Comparison of ENCODE assay signal across 8 mouse cellular contexts in the genomic region with DNA sequence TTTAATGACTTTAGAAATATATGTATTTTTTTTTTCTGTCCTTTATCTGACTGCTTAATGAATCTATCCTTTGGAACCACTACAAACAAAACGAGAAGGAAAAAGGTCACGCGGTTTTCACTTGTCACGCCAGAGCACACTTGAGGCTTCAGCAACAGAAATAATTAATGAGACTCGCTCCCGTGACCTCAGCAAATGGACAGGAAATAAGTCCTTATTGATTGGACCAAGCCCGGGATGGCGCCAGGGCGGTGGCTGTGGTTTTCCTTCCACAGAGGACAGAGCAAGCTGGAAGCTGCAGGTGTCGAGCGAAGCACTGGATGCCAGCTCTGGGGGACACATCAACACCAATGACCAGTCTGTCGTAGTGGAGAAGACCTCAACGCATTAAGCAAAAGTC. TPM values are rescaled to one million over a fixed set of nuclear protein-coding genes. Genes with fewer than 3 reads are reported as not detected.
DNase-seq lines count a peak whose midpoint lies in the region.

No protein-coding gene starts in this region.

- H3K36me3 ChIP-seq in midbrain, embryonic 10.5 days: 0 out of 2 replicates have a peak, but pooled peaks cover 5% of the 10 kb centered on the region
- no peaks in the 10 kb centered on the region for H3K36me3 ChIP-seq in heart, embryonic 10.5 days

- H3K4me3 ChIP-seq in midbrain, embryonic 10.5 days: no peak overlapping the region
- no peak overlapping the region for H3K4me3 ChIP-seq in heart, embryonic 10.5 days

- no peaks in the 10 kb centered on the region for H3K9me3 ChIP-seq in midbrain, embryonic 10.5 days (replicated peaks)
- no peaks in the 10 kb centered on the region for H3K9me3 ChIP-seq in heart, embryonic 10.5 days

- H3K4me1 ChIP-seq in midbrain, embryonic 10.5 days: peaks cover 40% of the 10 kb centered on the region
- H3K4me1 ChIP-seq in heart, embryonic 10.5 days: peaks cover 24% of the 10 kb centered on the region

- peak; percentile 54 for DNase-seq in MN1 (ENCODE audit: low spot score)
- DNase-seq in embryo, embryonic 9.5 days (ENCODE audit: extremely low spot score): peak; percentile 42
- peak; percentile 54 for DNase-seq in kidney, adult 18-20 months
- peak; percentile 50 for DNase-seq in midbrain, embryonic 10.5 days (ENCODE audit: low spot score)
- no peak for DNase-seq in gastrocnemius, postnatal 4 days (ENCODE audit: low spot score in 2 of 2)
- DNase-seq in thymus, postnatal 10 days (ENCODE audit: low spot score in 2 of 2): no peak
- no peak for DNase-seq in urinary bladder, postnatal 10 days (ENCODE audit: low spot score)
- no peak for DNase-seq in heart, embryonic 10.5 days (ENCODE audit: low spot score)

- WGBS in midbrain, embryonic 10.5 days: 40% methylated on average over 13 of the region's 13 CpGs
- 64% methylated on average over 13 of the region's 13 CpGs for WGBS in heart, embryonic 10.5 days

- peaks cover 3% of the 10 kb centered on the region; the same call in 1 of the 2 replicates for H3K27me3 ChIP-seq in midbrain, embryonic 10.5 days (ENCODE audit: low read depth, poor library complexity, severe bottlenecking)
- no peaks in the 10 kb centered on the region for H3K27me3 ChIP-seq in heart, embryonic 10.5 days (ENCODE audit: insufficient read depth, poor library complexity, severe bottlenecking)

- H3K27ac ChIP-seq in midbrain, embryonic 10.5 days (replicated peaks): peak overlapping the region; percentile 74
- no peak overlapping the region for H3K27ac ChIP-seq in heart, embryonic 10.5 days

RNA-seq across cellular contexts. Expression of a gene that starts 38.6 kb away (rescaled TPM):
- 7.5 and 7.7 TPM in 2 replicates for polyA plus RNA-seq in midbrain, embryonic 10.5 days (2016; fragmentation: Nextera tagmentation; extraction: Ambion mirVana)
- 1 to 10 TPM; 7.1 to 7.2 TPM for total RNA-seq in gastrocnemius, postnatal 4 days (2021)
- polyA plus RNA-seq in heart, embryonic 10.5 days (2016; fragmentation: Nextera tagmentation; extraction: Ambion mirVana): 5.4 and 5.8 TPM in 2 replicates

Comparison
In these comparisons a context has a peak if more than half of its experiments do, and no peak if none do; other contexts are left out.
1. DNase-seq: peak in MN1 (single experiment), embryo, embryonic 9.5 days (single experiment), kidney, adult 18-20 months (single experiment) and midbrain, embryonic 10.5 days (single experiment); none in gastrocnemius, postnatal 4 days (0 of 2), thymus, postnatal 10 days (0 of 2), urinary bladder, postnatal 10 days (single experiment) and heart, embryonic 10.5 days (single experiment).